8 mouse cellular contexts compared by ENCODE assay signal in the genomic region with DNA sequence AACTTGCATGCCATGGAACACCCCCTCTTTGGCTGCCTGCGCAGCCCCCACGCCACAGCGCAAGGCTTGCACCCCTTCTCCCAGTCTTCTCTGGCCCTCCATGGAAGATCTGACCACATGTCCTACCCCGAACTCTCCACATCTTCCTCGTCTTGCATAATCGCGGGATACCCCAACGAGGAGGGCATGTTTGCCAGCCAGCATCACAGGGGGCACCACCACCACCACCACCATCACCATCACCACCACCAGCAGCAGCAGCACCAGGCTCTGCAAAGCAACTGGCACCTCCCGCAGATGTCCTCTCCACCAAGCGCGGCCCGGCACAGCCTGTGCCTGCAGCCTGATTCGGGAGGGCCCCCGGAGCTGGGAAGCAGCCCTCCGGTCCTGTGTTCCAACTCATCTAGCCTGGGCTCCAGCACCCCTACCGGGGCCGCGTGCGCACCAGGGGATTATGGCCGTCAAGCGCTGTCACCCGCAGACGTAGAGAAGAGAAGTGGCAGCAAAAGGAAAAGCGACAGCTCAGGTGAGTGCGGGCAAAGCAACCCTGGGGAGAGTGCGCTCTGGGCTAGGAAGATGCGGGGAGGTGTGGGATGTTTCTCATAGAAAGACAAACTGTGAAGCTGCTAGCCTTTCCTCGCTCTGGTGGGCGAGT. TPM values are rescaled to one million over a fixed set of nuclear protein-coding genes. Genes with fewer than 3 reads are reported as not detected.
A peak's percentile ranks its signal among the peaks of the same experiment; 100 is the strongest.
DNase-seq lines count a peak whose midpoint lies in the region; ATAC-seq and TF ChIP-seq lines count a peak whose summit lies in the region.
"Had no signal": no experiment of that assay in that cellular context is flagged by ENCODE, and none has a peak within 500 bp of the region (broad histone marks: within the 10 kb centered on the region; RNA-seq: fewer than 3 reads in every experiment).

No protein-coding gene starts in this region.

- H3K4me1 ChIP-seq in lung, embryonic 14.5 days (ENCODE audit: insufficient read depth) = peaks cover 5% of the 10 kb centered on the region; the same call in 1 of the 2 replicates
- H3K4me1 ChIP-seq in embryonic facial prominence, embryonic 13.5 days = peaks cover 25% of the 10 kb centered on the region
- H3K4me1 ChIP-seq in intestine, embryonic 16.5 days (ENCODE audit: control insufficient read depth, insufficient read depth, low read length) = peaks cover 13% of the 10 kb centered on the region
- peaks cover 22% of the 10 kb centered on the region for H3K4me1 ChIP-seq in midbrain, embryonic 10.5 days

- peak overlapping the region; percentile 73 for H3K4me2 ChIP-seq in lung, embryonic 14.5 days
- H3K4me2 ChIP-seq in embryonic facial prominence, embryonic 13.5 days = peak overlapping the region; percentile 93
- peak overlapping the region; percentile 92 for H3K4me2 ChIP-seq in intestine, embryonic 16.5 days (ENCODE audit: low read depth, low read length)

- peak; percentile 53 for DNase-seq in lung, embryonic 14.5 days
- DNase-seq in lung, postnatal 36 days = no peak
- peak; percentile 28 to 69 for DNase-seq in heart, adult 18-20 months
- DNase-seq in midbrain, embryonic 10.5 days (ENCODE audit: low spot score) = peak; percentile 58

- peak overlapping the region; percentile 86 for H3K27ac ChIP-seq in lung, embryonic 14.5 days (ENCODE audit: low read depth)
- H3K27ac ChIP-seq in embryonic facial prominence, embryonic 13.5 days = no peak overlapping the region
- H3K27ac ChIP-seq in intestine, embryonic 16.5 days (ENCODE audit: low read length) = no peak overlapping the region
- no peak overlapping the region for H3K27ac ChIP-seq in midbrain, embryonic 10.5 days (replicated peaks)

- peak overlapping the region; percentile 75 for H3K9ac ChIP-seq in lung, embryonic 14.5 days
- H3K9ac ChIP-seq in embryonic facial prominence, embryonic 13.5 days = peak overlapping the region; percentile 71
- peak overlapping the region; percentile 25 for H3K9ac ChIP-seq in intestine, embryonic 16.5 days (ENCODE audit: low read depth, low read length)

- TF ChIP-seq CTCF in lung, embryonic 14.5 days (IDR thresholded peaks at IDR 0.05; ENCODE audit: low read depth) = no peak

- H3K27me3 ChIP-seq in lung, embryonic 14.5 days (ENCODE audit: insufficient read depth, low read length) = peaks cover 15% of the 10 kb centered on the region
- peaks cover 50% of the 10 kb centered on the region for H3K27me3 ChIP-seq in embryonic facial prominence, embryonic 13.5 days
- peaks cover 26% of the 10 kb centered on the region; the same call in 1 of the 2 replicates for H3K27me3 ChIP-seq in intestine, embryonic 16.5 days (replicated peaks; ENCODE audit: control insufficient read depth, insufficient read depth, low read length)
- peaks cover 69% of the 10 kb centered on the region for H3K27me3 ChIP-seq in midbrain, embryonic 10.5 days (ENCODE audit: low read depth, poor library complexity, severe bottlenecking)

- no peaks in the 10 kb centered on the region for H3K36me3 ChIP-seq in lung, embryonic 14.5 days (ENCODE audit: insufficient read depth)
- no peaks in the 10 kb centered on the region for H3K36me3 ChIP-seq in embryonic facial prominence, embryonic 13.5 days
- H3K36me3 ChIP-seq in intestine, embryonic 16.5 days (ENCODE audit: control insufficient read depth, insufficient read depth, low read length) = no peaks in the 10 kb centered on the region
- no peaks in the 10 kb centered on the region for H3K36me3 ChIP-seq in midbrain, embryonic 10.5 days

- peak overlapping the region; percentile 63 for H3K4me3 ChIP-seq in lung, embryonic 14.5 days (ENCODE audit: low read depth, low read length)
- H3K4me3 ChIP-seq in embryonic facial prominence, embryonic 13.5 days = peak overlapping the region; percentile 53
- peak overlapping the region; percentile 55 for H3K4me3 ChIP-seq in intestine, embryonic 16.5 days (ENCODE audit: low read length)
- peak overlapping the region; percentile 60 for H3K4me3 ChIP-seq in midbrain, embryonic 10.5 days

- H3K9me3 ChIP-seq in lung, embryonic 14.5 days (ENCODE audit: low read depth, low read length) = no peaks in the 10 kb centered on the region
- H3K9me3 ChIP-seq in embryonic facial prominence, embryonic 13.5 days = no peaks in the 10 kb centered on the region
- H3K9me3 ChIP-seq in intestine, embryonic 16.5 days (ENCODE audit: control insufficient read depth, low read length) = no peaks in the 10 kb centered on the region
- H3K9me3 ChIP-seq in midbrain, embryonic 10.5 days (replicated peaks) = no peaks in the 10 kb centered on the region

- WGBS in lung, embryonic 14.5 days = under 1% methylated on average over 29 of the region's 29 CpGs
- under 1% methylated on average over 29 of the region's 29 CpGs for WGBS in embryonic facial prominence, embryonic 13.5 days
- 2% methylated on average over 29 of the region's 29 CpGs for WGBS in intestine, embryonic 16.5 days
- WGBS in midbrain, embryonic 10.5 days = under 1% methylated on average over 29 of the region's 29 CpGs

- peak; percentile 74 for ATAC-seq in lung, embryonic 14.5 days (ENCODE audit: insufficient read depth)
- ATAC-seq in embryonic facial prominence, embryonic 13.5 days (ENCODE audit: insufficient number of reproducible peaks, insufficient read depth, low FRiP score, low TSS enrichment, low read depth) = peak; percentile 52
- peak; percentile 65 for ATAC-seq in intestine, embryonic 16.5 days
- no peak for ATAC-seq in megakaryocyte-erythroid progenitor cell, adult 5-6 weeks (replicated peaks; ENCODE audit: low FRiP score, low TSS enrichment, poor library complexity, severe bottlenecking)

RNA-seq across cellular contexts. Expression of gene Meox2, which starts 0.6 kb away (rescaled TPM):
- polyA plus RNA-seq in lung, embryonic 14.5 days (2014; fragmentation: Nextera tagmentation; extraction: Ambion mirVana) = 31.7 and 34.4 TPM in 2 replicates
- polyA plus RNA-seq in embryonic facial prominence, embryonic 13.5 days (2015; fragmentation: Nextera tagmentation; extraction: Ambion mirVana) = 6.1 and 6.4 TPM in 2 replicates
- 1 to 10 TPM; 5.8 to 8.5 TPM for total RNA-seq in heart, adult 18-20 months (2021)
- 1.9 and 2.2 TPM in 2 replicates for polyA plus RNA-seq in intestine, embryonic 16.5 days (2015; fragmentation: Nextera tagmentation; extraction: Ambion mirVana)
- polyA plus RNA-seq in midbrain, embryonic 10.5 days (2016; fragmentation: Nextera tagmentation; extraction: Ambion mirVana) = 0.91 and 0.95 TPM in 2 replicates
- total RNA-seq in megakaryocyte-erythroid progenitor cell, adult 5-6 weeks (2014; fragmentation: Nextera tagmentation) = not detected in 2 replicates
- total RNA-seq in megakaryocyte-erythroid progenitor cell, adult 5-6 weeks (2017) = not detected in 2 replicates
- total RNA-seq: neutrophil, adult 5-6 weeks had no signal

Comparison
In these comparisons a context has a peak if more than half of its experiments do, and no peak if none do; other contexts are left out.
1. H3K9ac ChIP-seq: peak in every context shown above with its lines; median percentile 75 in lung, embryonic 14.5 days; 71 in embryonic facial prominence, embryonic 13.5 days; 25 in intestine, embryonic 16.5 days.